Mouse (Mus musculus) limb, embryonic 14.5 days (tissue): Measurements from ENCODE around the gene Kcnh7. TPM values are rescaled to one million over a fixed set of nuclear protein-coding genes. Genes with fewer than 3 reads are reported as not detected.

Source experiments
- ATAC-seq: fragments of 200-750 bp; cut with Nextera tagmentation; 2 replicates; pipeline ENCODE4 v1.8.0; 2017; ENCODE audit warnings: low read depth, moderate number of reproducible peaks, moderate TSS enrichment; ENCODE audit not compliant: low FRiP score
- DNase-seq: peaks from one replicate; pipeline ENCODE4 v3.0.0-alpha.2; 2015; ENCODE audit warnings: low spot score
- H3K27ac ChIP-seq: fragments of 300-500 bp; sonication (generic); replicated peaks from 2 replicates; pipeline ENCODE4 v1.5.1; 2014; ENCODE audit warnings: low read depth, mild to moderate bottlenecking, low read length, moderate library complexity, mixed read lengths
- H3K27me3 ChIP-seq: fragments of 300-500 bp; sonication (generic); 2 replicates; pipeline ENCODE4 v1.6.1; 2014; ENCODE audit warnings: low read length, mixed read lengths; ENCODE audit not compliant: control insufficient read depth, insufficient read depth
- H3K36me3 ChIP-seq: fragments of 300-500 bp; sonication (generic); 2 replicates; pipeline ENCODE4 v1.6.1; 2014; ENCODE audit warnings: mild to moderate bottlenecking, low read length, moderate library complexity, mixed read lengths; ENCODE audit not compliant: control insufficient read depth, insufficient read depth
- H3K4me1 ChIP-seq: fragments of 300-500 bp; sonication (generic); 2 replicates; pipeline ENCODE4 v1.6.1; 2014; ENCODE audit warnings: antibody characterized with exemption, low read length, mixed read lengths; ENCODE audit not compliant: control insufficient read depth, insufficient read depth
- H3K4me2 ChIP-seq: fragments of 300-500 bp; sonication (generic); replicated peaks from 2 replicates; pipeline ENCODE4 v1.6.1; 2014; ENCODE audit warnings: low read depth, mild to moderate bottlenecking, low read length, moderate library complexity; ENCODE audit not compliant: severe bottlenecking
- H3K4me3 ChIP-seq: fragments of 300-500 bp; sonication (generic); replicated peaks from 2 replicates; pipeline ENCODE4 v1.5.1; 2014; ENCODE audit warnings: low read length
- H3K9ac ChIP-seq: fragments of 300-500 bp; sonication (generic); 2 replicates; pipeline ENCODE4 v1.6.1; 2014; ENCODE audit warnings: mild to moderate bottlenecking, low read depth, low read length, moderate library complexity; ENCODE audit not compliant: severe bottlenecking
- H3K9me3 ChIP-seq: fragments of 300-500 bp; sonication (generic); 2 replicates; pipeline ENCODE4 v1.6.1; 2016; ENCODE audit warnings: low read length; ENCODE audit not compliant: control insufficient read depth
- POLR2A ChIP-seq: fragments of 200-500 bp; IDR thresholded peaks from 2 replicates; pipeline ENCODE4 v1.8.0; 2012; ENCODE audit warnings: inconsistent platforms, mild to moderate bottlenecking, moderate library complexity, borderline replicate concordance; ENCODE audit not compliant: insufficient read depth, insufficient read length; ENCODE audit errors: extremely low read depth
- WGBS: fragments of 180-500 bp; shearing (Covaris S2); extraction: QIAGEN DNeasy Blood & Tissue Kit; methylation state at CpG from one replicate; pipeline ENCODE4 v1.1.7; 2014; 5-methylcytosine and 5-hydroxymethylcytosine counted together
- polyA plus RNA-seq, 2 experiments: library from polyadenylated mRNA; depleted of rRNA in 1 of 2; stranded (reverse) in 1 of 2; unstranded in 1 of 2; fragments of >200 nt; fragmentation: Nextera tagmentation in 1 of 2; extraction: Ambion mirVana in 1 of 2; gene quantifications; 2 replicates each; pipeline versions ENCODE4 v1.2.1 to v1.2.3; 2012 to 2014

The Kcnh7 gene
- polyA plus RNA-seq, 2 experiments: 0.65 to 1.3 TPM

DNA sequence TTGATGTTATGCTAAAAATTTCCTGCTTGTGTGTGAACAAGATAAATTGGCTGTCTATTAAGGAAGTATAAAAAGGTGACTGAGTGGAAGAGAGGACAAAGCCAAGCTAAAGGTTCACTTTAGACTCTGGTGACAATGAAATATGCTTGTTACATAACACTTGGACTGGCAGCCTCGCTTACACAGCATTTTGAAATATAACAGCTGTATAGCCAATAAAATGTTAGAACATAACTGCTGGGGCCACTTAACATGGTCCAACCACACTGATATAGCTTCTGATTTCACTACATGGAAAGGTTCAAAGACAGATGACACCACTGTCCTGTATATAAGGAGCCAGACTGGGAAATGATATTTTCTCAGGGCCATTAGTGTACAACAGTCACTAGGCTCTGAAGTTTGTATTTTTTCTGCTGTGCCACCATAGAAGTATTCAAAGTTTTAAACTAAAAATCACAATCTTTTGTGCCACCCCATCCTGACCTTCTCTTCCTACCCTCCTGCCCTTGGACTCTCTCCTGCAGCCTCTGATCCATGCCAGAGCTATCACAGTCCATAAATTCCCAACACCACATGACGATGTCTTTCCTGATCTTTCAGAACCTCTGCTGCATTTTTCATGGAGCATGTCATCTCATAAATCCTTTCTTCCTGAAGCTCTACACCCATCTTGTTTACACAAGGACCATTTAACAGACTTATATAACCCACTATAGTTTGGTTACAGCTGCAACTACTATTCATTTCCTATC is 56.1 kb downstream of the Kcnh7 start:
- no peaks in the 10 kb centered on the region for H3K9me3 ChIP-seq
- no peak for TF ChIP-seq POLR2A
- ATAC-seq (no peak), DNase-seq (no peak)
- no peaks in the 10 kb centered on the region for H3K27me3 ChIP-seq
- no peaks in the 10 kb centered on the region for H3K4me1 ChIP-seq
- H3K27ac ChIP-seq: no peak overlapping the region
- H3K9ac ChIP-seq: no peak overlapping the region
- 25% methylated on average over 2 of the region's 2 CpGs for WGBS
- no peaks in the 10 kb centered on the region for H3K36me3 ChIP-seq
- no peak overlapping the region for H3K4me2 ChIP-seq
- H3K4me3 ChIP-seq: no peak overlapping the region

DNA sequence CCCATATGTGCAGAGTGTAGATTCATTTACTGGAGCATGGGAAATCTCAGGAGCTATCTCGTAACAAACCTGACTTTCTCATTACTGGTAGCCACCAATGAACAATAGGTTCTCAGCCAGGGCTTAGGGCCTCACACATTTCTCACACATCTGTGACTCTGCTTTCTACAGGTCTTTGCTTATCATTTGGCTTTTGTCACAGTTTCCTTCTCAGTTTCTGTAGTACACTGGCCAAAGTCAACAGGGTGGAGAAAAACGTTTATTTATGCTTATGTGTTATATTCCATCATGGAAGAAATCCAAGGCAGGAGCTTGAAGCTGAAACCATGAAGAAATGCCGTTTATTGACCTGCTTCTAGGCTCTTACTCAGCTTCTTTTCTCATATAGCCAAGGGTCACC is 63.8 kb downstream of the Kcnh7 start:
- H3K4me1 ChIP-seq: no peaks in the 10 kb centered on the region
- 66% methylated on average over 3 of the region's 3 CpGs for WGBS
- H3K4me2 ChIP-seq: no peak overlapping the region
- no peak for TF ChIP-seq POLR2A
- H3K9ac ChIP-seq: no peak overlapping the region
- no peaks in the 10 kb centered on the region for H3K36me3 ChIP-seq
- no peaks in the 10 kb centered on the region for H3K27me3 ChIP-seq
- no peak overlapping the region for H3K4me3 ChIP-seq
- no peaks in the 10 kb centered on the region for H3K9me3 ChIP-seq
- ATAC-seq (no peak), DNase-seq (no peak)
- H3K27ac ChIP-seq: no peak overlapping the region

DNA sequence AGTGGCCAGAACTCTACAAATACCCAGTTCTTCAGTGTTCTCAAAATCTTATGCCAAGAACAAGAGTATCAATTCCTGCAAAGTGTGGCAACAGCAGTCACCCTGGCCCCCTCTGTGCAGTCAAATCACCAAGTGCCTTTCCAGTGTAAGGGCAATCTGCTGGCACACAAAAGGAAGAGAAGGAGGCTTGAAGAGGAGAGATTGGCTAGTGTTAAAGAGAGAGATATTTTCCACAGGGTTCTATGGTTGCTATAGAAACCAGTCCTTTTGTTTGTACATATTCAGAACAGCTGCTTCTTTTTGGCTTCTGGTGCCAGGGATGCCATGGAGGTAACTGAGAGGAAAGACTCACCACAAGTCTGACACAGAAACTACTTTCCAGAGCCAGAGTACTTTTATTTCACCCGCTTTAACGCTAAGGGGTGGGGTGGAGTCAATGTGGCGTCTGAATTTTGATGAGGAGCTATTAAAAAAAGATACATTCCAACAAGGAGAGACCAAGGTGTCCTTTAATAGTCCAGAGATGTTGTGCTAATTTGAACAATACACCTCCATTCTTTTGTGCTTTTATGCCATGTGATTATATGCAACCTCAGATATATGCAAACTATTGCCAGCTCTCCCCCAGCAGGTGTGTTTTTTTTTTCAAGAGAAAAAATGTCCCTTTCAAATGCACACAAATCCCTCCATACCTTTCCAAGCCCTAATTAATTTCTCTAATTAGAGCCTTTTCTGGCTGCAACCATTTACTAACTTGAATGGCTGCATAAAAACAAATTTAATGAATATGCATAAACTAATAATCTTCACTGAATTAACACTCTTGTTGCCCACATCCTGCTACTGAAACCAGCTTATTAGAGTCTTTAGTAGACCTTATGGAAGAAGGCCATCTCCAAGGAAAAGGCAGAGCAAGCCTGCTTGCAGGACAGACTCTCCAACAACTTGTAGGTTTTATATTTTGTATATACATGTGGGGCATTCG is 66.6 kb downstream of the Kcnh7 start:
- ATAC-seq: no peak
- 61% methylated on average over 4 of the region's 4 CpGs for WGBS
- H3K4me3 ChIP-seq: no peak overlapping the region
- H3K36me3 ChIP-seq: no peaks in the 10 kb centered on the region
- H3K4me2 ChIP-seq: no peak overlapping the region
- TF ChIP-seq POLR2A: no peak
- no peaks in the 10 kb centered on the region for H3K9me3 ChIP-seq
- H3K9ac ChIP-seq: no peak overlapping the region
- H3K4me1 ChIP-seq: no peaks in the 10 kb centered on the region
- H3K27me3 ChIP-seq: no peaks in the 10 kb centered on the region
- no peak overlapping the region for H3K27ac ChIP-seq
- no peak for DNase-seq

DNA sequence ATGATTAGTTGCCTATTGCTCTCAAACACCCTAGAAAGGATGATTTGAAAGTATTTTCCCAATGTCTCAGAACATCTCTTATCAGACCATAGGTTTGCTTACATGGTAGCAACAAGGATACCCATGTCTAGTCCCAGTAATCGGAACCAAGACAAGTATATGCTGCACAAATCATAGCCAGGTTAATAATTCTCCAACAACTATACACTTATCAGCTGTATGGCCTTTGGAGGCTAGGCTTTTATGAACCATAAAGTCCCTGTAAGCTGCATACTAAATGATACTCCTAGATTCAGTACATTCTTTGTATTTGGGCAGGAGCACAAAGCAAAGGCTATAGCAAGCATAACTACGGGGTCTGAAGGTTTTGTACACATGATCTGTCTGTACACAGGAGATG is 78.1 kb downstream of the Kcnh7 start:
- H3K9ac ChIP-seq: no peak overlapping the region
- no peak for TF ChIP-seq POLR2A
- no peaks in the 10 kb centered on the region for H3K9me3 ChIP-seq
- no peaks in the 10 kb centered on the region for H3K27me3 ChIP-seq
- no peak overlapping the region for H3K27ac ChIP-seq
- no peak overlapping the region for H3K4me2 ChIP-seq
- 81% methylated on average over 2 of the region's 2 CpGs for WGBS
- no peak overlapping the region for H3K4me3 ChIP-seq
- no peaks in the 10 kb centered on the region for H3K36me3 ChIP-seq
- ATAC-seq (no peak), DNase-seq (no peak)
- no peaks in the 10 kb centered on the region for H3K4me1 ChIP-seq

DNA sequence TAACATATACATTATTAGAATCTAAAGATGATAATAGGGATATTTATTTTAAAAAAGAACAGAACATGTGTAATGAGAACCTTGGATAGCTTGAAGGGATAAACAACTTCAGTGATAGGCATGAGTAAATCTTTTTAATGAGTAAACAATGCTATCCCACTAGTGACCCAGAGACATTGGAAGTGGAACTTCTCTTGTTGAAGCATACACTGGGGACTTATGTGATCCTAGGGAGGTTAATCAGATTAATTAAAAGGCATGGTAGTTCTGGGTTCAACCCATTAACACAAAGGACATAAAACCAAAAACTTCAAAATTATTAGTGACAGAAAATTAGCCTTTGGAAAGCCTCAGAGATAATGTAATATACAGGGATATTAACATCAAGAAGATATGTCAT is 84.4 kb downstream of the Kcnh7 start:
- no peak for DNase-seq

More for the DNA sequence above, 84.4 kb downstream of the Kcnh7 start:
- no peak for ATAC-seq
- H3K4me3 ChIP-seq: no peak overlapping the region
- H3K27me3 ChIP-seq: no peaks in the 10 kb centered on the region
- H3K9me3 ChIP-seq: no peaks in the 10 kb centered on the region
- no peak overlapping the region for H3K4me2 ChIP-seq
- no peak overlapping the region for H3K9ac ChIP-seq
- no peaks in the 10 kb centered on the region for H3K4me1 ChIP-seq
- H3K27ac ChIP-seq: no peak overlapping the region
- no peak for TF ChIP-seq POLR2A
- no peaks in the 10 kb centered on the region for H3K36me3 ChIP-seq
